Mouse (Mus musculus) spleen, adult 2 months (tissue): ENCODE measurements around the gene Gm37240.

Source experiments
- CTCF ChIP-seq: fragments of 200-500 bp; IDR thresholded peaks from 2 replicates; pipeline ENCODE4 v1.5.1; 2011; ENCODE audit warnings: mild to moderate bottlenecking, inconsistent platforms; ENCODE audit not compliant: insufficient read depth, insufficient read length, insufficient replicate concordance; ENCODE audit errors: extremely low read depth
- POLR2A ChIP-seq: fragments of 200-500 bp; IDR thresholded peaks from 2 replicates; pipeline ENCODE4 v1.6.1; 2011; ENCODE audit warnings: low read depth, low read length, inconsistent platforms

DNA sequence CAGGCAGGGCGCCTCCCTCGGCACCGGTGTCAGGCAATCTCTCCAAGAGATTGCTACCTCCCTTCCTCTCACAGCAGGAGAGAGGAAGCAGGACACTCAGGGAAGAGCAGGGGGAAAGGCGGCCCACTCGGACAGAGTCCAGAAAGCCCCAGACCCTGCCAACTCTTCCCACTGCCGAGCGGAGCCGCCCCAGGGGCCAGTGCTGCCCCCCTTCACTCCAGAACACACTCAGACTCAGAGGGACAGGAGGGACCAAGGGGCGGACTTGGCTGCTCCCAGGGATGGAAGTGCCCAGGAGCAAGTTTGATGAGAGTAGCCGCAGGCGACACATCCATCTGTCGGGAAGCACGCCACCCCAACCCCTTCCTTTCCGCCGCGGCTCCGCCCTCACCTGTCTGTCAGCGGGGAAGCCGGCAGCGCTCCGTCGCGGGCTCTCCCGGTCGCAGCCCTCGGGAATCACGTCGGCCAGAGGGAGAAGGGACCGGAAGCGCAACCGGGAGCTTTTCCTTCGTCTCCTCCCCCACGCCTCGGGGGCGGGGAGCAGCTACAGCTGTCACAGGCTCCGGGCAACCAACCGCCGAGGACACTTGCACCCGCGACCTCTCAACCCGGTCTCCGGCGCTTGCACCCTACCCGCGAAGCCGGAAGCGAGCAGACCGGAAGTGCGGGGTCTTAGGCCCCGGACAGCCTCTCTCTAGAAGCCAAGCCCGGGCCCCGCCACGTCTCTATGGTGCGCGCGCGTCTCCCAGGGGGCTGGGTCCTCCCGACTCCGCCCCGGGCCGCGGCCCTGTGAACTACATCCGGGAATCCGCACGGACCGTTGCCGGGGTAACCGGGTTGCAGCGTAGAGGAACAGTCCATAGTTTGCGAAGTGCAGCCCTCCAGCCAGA is 1305.0 kb downstream of the Gm37240 start, which contains the start of gene Arfip1:
- TF ChIP-seq CTCF (no peak), POLR2A (peak; percentile 22)
